Mouse (Mus musculus): ENCODE measurements around the gene Dvl1.

Gene Dvl1

GRCm38 (mm10) chr4:155907003-155907402 is 59.8 kb downstream of the Dvl1 start:
- DNase-seq (ENCODE audit: low spot score in 2 of 2), result no peak

- DNase-seq (ENCODE audit: low spot score in 2 of 2), result no peak
Measured at GRCm38 (mm10) chr4:155908281-155908680, 61.1 kb downstream of the Dvl1 start.

- no peak for DNase-seq (ENCODE audit: low spot score in 2 of 2)
Measured at GRCm38 (mm10) chr4:155908751-155909150, 61.5 kb downstream of the Dvl1 start.

Measured in natural killer cell, adult 2 months (primary cell).